Mouse (Mus musculus) skeletal muscle tissue, adult 2 months (tissue): ENCODE measurements at regions not wholly inside any gene's neighbourhood (a gene's known extent, or its start where the extent isn't known, plus 50 kb on each side); places are given as distances from the start of the nearest gene placed in this dataset.
A peak's percentile ranks its signal among the peaks of the same experiment; 100 is the strongest.

Source experiments
- DNase-seq: peaks from one replicate; pipeline ENCODE4 v3.0.0-alpha.2; 2012; ENCODE audit warnings: low read depth, low spot score

DNA sequence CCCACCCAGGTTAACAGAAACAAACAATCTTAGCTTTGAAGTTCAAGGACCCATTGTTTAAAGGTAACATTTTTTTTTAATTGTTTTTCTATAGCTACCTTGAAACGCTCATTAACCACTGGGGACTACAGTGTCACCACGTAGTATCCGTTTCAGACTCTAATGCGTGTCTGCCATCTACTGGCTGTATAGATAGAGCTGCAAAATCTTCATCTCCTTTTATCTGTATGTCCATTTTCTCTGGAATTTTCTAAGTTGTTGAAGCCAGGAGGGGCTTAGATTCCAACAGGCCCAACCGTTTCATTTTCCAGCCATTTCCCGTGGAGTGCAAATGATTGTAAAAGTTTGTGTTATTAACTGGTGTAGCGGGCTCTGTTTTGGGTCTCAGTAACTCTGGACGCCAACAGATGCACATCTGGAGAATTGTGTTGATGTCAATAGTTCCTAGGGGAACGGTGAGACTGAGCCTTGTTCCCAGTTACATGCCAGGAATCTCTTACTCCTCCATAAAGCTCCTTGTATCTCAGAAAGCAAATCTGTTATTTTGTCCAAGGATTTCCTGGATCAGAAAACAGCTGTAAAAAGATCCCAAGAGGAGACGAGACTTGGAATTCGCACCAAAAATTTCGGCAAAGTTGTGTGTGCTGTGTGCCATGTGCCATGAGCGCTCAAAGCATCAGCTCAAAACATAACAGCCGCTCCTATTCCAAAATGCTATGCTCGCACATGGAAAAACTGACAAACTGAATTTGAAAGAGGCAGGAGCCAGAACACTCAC lies 158.8 kb upstream of the Phyhipl start:
- DNase-seq: peak; percentile 85

DNA sequence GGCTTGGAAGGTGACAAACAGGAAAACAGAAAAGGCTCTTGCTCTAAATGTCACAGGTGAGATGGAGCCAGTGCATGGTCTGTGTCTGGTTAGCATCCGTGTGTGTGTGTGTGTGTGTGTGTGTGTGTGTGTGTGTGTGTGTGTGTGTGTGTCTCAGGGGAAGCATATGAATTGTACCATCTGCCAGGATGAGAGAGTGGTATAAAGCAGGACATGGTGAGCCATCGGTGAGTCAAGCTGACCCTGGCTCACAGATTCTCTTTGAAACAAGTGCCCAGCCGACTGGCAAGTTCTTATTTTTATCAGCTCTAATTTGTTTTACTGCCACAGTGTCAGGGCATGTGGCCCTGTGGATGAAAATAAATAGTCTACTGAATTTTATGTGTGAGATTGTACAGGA lies 153.6 kb upstream of the Phyhipl start:
- DNase-seq: no peak

DNA sequence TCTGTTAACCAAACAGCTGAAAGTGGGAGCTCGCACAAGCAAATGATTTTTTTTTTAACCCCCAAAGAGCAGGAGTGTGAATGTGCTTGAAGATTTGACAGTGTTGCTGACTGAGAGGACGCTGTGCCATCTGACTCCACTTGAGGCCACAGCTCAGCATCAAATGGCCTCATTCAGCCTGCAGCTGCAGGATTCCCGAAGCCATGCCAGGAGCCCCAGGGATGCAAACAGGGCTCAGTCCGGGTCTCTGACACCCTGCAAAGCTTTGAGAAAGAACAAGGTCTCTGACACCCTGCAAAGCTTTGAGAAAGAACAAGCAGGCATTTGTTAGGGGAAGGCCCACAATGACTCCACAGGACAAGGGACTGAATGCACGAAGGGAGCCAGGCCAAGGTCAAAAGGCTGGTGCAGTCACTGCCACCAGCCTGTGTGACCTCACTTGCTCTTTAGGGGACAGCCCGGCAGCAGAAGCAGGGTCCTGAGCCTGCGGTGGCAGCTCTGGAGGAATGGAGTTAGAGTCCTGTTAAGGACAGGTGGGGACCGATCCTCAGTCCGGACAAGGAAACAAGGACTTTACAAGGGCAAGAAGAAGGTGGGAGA lies 151.1 kb upstream of the Phyhipl start:
- no peak for DNase-seq

DNA sequence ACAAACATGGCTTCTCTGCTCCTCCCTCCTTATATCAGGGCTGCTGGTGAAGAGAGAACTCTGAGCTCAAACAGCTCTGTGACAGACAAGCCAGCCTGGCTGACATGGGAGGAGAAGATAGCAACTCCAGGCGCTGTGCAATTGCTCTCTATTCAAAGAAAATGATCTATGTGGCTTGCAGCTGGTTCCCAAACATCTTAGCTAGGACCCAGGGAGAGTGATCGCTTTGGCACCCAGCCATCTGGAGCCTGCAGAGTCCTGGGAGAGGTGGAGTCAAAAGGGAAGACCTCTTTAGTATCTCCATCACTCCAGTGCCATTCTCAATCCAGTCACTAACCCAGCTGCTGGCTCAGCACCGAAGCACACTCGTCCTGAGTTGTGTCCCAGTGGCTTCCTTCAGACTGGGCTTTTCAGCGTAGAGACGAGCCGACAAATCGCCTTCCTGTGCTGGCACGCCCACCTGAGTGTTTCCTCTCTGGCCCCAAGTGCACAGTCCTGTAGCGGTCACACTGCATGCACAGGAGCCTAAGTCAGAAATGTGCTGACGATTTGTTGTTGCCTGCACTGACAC lies 145.1 kb upstream of the Phyhipl start:
- DNase-seq: peak; percentile 18

GRCm38 (mm10) chr10:70799906-70800305 lies 144.1 kb upstream of the Phyhipl start:
- peak; percentile 61 for DNase-seq

DNA sequence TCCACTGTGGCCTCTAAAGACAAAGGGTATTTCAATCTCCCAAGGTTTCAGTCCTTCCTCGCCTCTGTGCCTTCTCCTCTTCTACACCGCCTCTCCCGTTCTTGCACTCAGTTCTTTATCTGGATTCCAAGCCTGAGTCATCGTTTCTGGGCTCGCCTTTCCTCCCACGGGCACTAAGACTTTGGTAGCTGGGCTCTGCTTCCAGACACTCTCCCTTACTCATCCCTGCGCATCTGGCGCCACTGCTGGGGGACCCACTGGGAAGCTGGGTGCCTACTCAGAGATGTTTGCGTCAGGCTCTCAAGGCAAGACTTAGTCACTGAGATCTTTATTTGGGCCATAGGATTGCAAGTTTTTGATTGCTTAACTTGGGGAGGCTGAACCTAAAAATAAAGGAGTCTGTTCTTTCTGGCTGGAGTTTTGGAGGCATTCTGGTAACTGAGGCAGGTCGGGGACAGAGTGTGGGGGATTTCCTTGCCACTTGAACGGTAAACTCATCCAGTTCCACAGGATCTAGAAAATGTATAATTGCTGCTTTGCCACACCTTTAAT lies 143.5 kb upstream of the Phyhipl start:
- DNase-seq: peak; percentile 77

DNA sequence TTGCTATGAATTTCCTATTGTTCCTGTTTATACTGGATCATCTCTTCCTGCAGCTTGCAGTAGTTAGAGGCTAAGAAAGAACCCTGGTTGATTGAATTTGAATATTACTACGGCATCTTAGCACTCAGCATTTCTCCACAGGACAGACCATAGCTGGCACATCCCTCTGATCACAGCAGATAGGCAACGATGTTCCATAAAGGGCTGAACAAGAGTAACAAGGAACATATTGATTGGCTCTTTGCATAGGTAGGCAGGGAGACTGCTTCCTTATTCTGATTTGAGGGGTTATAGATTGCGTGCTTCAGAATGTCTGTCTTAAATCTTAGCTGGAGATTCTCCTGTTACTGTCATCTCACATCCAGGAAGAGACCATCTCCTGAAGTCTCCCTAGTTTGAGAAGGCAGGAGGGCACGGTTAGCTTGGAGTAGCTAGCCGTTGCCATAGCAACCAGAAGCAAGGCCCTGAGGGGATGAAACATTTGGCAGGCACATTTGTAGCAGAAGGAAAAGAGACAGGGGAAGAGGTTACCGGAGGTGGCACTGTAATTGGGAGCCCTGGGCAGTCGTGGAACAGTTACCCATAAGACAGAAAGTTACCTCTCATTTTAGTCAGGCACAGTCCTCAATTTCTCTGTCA lies 133.2 kb upstream of the Phyhipl start:
- no peak for DNase-seq

DNA sequence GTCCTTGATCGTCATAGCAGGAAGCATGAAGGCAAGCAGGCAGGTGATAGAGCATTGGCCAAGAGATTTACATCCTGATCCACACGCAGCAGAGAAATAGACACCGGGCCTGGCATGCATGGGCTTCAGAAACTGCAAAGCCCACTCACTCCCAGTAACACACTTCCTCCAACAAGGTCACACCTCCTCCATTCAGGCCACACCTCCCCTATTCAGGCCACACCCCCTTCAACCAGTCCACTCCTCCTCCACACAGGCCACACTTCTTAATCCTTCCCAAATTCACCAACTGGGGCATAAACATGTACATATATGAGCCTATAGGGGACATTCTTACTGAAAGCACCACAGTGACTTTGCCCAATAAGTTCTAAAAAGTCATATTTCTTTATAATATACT lies 125.3 kb upstream of the Phyhipl start:
- DNase-seq: no peak

GRCm38 (mm10) chr10:70778596-70778995 lies 122.8 kb upstream of the Phyhipl start:
- no peak for DNase-seq

DNA sequence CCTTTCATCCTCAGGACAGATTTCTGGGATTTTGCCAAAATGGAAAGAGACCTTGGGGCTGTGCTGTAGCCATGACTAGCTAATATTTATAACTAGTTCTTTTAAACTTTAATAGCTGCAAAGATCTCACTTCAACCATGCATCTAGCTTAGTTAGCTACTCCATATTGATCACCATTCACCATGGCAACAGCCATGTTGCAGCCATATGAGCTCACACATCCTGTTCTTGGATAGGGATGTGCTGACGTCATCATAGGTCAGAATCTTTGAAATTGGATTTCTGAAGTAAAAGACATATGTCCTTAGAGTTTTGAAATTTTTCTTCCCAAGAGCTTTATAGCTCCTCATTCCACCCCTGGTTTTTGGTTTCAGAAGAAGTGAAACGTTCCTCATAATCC lies 118.8 kb upstream of the Phyhipl start:
- DNase-seq: no peak

GRCm38 (mm10) chr10:70774159-70774558 lies 118.4 kb upstream of the Phyhipl start:
- DNase-seq: no peak

DNA sequence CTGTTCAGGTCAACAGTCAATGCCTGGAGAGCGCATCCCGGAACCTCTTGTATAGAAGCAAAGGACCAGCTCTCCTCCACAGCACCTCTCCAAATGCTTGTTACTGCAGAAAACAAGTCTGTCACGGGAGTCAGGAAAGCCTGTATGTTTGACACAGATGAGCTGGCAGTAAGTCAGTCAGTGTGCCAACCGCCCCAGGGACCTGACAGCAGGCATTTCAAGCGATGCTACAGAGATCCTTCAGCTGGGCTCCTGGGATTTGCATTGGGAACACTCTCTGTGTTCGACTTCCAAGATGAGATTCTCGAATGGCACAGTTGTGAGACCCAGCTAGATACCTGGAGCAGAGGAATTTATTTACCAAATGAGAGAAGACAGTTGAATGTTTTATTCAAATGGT lies 111.7 kb upstream of the Phyhipl start:
- no peak for DNase-seq

- no peak for DNase-seq
These were observed 111.1 kb upstream of the Phyhipl start for GRCm38 (mm10) chr10:70766869-70767268.

DNA sequence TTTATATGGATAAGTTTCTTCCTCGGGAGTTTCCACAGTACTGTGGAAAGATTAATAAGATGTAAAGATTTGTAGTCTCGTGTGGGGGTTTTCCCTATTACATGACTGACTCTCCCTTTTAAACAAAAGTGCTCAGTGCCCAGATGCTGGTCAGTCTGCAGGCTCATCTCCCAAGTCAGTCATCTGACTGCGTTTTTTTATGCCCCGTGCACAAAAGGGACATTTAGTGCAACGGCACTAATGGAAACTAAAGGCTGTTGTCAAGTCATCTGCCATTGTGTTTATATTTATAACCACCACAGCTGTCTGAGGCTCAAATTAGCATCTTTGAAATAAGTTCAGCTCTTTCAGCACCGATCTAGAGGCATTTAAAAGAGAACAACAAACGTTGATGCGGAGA lies 110.7 kb upstream of the Phyhipl start:
- no peak for DNase-seq

GRCm38 (mm10) chr10:70763206-70763605 lies 107.4 kb upstream of the Phyhipl start:
- no peak for DNase-seq

DNA sequence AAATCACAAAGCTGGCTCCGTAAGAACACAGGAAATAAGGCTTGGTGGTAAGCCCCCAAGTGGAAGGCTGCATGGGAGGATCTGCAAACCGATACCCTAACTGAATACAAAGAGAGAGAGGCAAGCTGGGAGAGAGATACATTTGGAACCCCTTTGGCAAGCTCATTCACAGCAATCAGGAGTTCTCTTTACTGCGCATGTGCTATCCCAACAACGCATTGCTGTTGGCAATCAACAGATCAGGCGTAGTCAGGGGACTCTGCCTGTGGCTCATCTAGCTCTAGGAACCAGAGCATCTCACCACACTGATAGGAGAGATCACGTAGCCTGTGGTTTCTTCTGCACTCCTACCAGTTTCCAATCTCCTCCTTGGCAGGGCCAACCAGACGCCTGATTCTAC lies 103.9 kb upstream of the Phyhipl start:
- DNase-seq: no peak

DNA sequence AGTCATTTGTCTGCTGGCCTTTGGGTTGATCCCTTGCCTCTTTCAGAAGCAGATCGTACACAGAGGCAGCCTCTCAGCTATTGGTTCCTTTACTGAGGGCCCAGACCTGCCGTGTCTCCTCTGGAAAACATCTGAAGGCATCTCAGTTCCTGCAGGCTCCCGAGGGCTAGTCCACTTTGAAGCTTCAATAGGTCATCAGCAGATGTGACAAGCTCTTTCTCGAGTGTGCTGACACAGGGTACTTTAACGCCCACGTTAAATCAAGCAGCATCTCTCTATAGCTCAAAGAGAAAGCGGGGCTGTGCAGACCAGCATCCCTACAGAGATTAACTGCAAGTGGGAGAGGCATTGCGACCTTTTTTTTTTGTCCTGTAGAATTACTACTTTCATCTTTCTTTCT lies 96.0 kb upstream of the Phyhipl start:
- DNase-seq: no peak

DNA sequence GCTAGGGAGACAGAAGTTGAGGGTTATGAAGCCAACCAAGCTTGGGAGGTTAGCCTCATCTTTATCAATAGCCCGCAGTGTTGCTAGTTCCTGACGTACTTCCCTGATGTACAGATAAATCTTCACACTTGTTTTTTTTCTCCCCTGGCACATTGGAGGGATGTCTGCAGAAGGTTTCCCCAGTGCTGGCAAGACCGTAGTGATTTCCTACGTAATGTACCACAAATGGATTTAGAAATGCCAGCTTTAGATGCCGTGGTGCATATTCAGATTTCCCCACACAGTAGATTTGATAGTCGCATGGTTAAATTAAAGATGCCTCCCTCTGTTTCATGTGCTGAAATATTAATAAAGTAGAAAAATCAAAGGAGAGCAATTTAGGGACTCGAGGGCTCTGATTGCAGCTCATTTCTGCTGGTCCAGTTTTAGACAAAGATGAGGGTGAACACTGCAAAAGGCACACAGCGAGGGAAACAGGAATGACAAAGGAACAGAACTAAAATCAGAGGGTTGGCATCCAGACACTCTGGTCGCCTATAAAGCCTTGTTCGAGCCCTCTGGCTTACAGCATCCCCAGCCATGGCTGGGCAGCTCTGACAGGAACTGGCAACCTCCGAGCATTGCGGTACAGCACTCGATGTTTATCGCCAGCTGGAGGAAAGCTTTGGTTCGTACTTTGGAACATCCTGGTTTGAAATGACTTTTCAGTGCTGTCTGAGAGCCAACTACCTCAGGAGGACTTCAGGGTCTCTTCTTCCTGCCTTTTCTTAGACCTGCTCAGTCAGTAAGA lies 94.8 kb upstream of the Phyhipl start:
- peak; percentile 2 for DNase-seq

DNA sequence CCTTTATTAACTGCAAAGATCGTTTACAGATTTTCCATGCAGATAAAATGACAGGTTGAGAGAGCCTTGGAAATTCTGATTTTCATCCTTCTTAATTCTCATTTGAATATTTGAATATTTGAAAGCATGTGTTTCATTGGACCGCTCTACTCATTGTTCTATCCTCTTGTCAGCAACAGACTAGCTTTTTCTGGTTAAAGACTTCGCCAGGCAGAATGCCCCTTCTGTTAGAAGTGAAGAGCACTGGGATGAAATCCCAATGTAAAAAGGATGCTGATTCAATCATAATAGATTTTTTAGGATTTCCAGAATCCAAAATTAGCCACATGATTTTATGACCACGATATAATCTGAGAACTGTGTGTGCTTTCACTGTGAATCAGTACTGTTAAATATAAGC lies 90.8 kb upstream of the Phyhipl start:
- no peak for DNase-seq

- no peak for DNase-seq
These were observed 86.1 kb upstream of the Phyhipl start for GRCm38 (mm10) chr10:70741909-70742308.

DNA sequence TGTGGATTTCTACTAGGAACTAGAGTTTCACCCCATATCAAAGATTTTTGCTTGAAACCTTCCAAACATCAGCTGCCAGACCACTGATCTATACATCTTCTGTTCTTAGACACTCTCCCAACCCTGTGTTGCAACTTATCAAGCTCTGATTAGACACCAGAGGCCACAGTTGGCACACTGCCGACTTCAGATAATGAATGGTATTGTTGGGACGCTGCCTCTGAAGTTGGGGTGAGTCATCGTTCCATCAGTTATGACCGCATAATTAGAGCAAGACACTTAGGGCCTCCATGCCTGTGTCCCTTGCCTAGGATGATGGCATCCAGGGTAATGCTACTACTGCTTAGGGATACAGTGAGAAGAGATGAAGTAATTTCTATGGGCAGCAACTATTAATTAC lies 84.3 kb upstream of the Phyhipl start:
- no peak for DNase-seq
